Mouse (Mus musculus) liver, postnatal 0 days (tissue): ENCODE results near the gene Edem3. TPM values are rescaled to one million over a fixed set of nuclear protein-coding genes. Genes with fewer than 3 reads are reported as not detected.

ENCODE experiments used
- ATAC-seq: fragments of 200-750 bp; cut with Nextera tagmentation; 2 replicates; pipeline ENCODE4 v1.8.0; 2017; ENCODE audit warnings: mild to moderate bottlenecking, moderate library complexity
- DNase-seq: peaks from one replicate; pipeline ENCODE4 v3.0.0-alpha.2; 2016
- H3K27ac ChIP-seq: fragments of 300-500 bp; sonication (generic); 2 replicates; pipeline ENCODE4 v1.5.1; 2014; ENCODE audit warnings: antibody characterized with exemption, moderate library complexity, mild to moderate bottlenecking, low read depth
- H3K27me3 ChIP-seq: fragments of 300-500 bp; sonication (generic); 2 replicates; pipeline ENCODE4 v1.6.1; 2014; ENCODE audit warnings: low read length, control low read depth, mixed read lengths; ENCODE audit not compliant: insufficient read depth
- H3K36me3 ChIP-seq: fragments of 300-500 bp; sonication (generic); replicated peaks from 2 replicates; pipeline ENCODE4 v1.6.1; 2014; ENCODE audit warnings: mild to moderate bottlenecking, control low read depth, low read length, moderate library complexity, mixed read lengths; ENCODE audit not compliant: insufficient read depth
- H3K4me1 ChIP-seq: fragments of 300-500 bp; sonication (generic); 2 replicates; pipeline ENCODE4 v1.6.1; 2014; ENCODE audit warnings: antibody characterized with exemption, mild to moderate bottlenecking, control low read depth; ENCODE audit not compliant: insufficient read depth
- H3K4me2 ChIP-seq: fragments of 300-500 bp; sonication (generic); 2 replicates; pipeline ENCODE4 v1.6.1; 2014; ENCODE audit warnings: low read depth, mild to moderate bottlenecking, low read length, moderate library complexity, mixed read lengths
- H3K4me3 ChIP-seq: fragments of 300-500 bp; sonication (generic); 2 replicates; pipeline ENCODE4 v1.5.1; 2014; ENCODE audit warnings: low read depth, low read length
- H3K9ac ChIP-seq: fragments of 300-500 bp; sonication (generic); replicated peaks from 2 replicates; pipeline ENCODE4 v1.6.1; 2014; ENCODE audit warnings: mild to moderate bottlenecking, moderate library complexity
- H3K9me3 ChIP-seq: fragments of 300-500 bp; sonication (generic); 2 replicates; pipeline ENCODE4 v1.6.1; 2016; ENCODE audit warnings: mild to moderate bottlenecking, control low read depth, low read length, mixed read lengths
- CTCF ChIP-seq: sonication (generic); IDR thresholded peaks from 2 replicates; pipeline ENCODE4 v1.5.1; 2016; ENCODE audit warnings: antibody characterized with exemption, low read depth
- EP300 ChIP-seq: IDR thresholded peaks from 2 replicates; pipeline ENCODE4 v1.6.1; 2016; ENCODE audit warnings: antibody characterized with exemption, low read depth, mild to moderate bottlenecking
- WGBS: fragments of 180-500 bp; shearing (Covaris S2); extraction: QIAGEN DNeasy Blood & Tissue Kit; methylation state at CpG from one replicate; pipeline ENCODE4 v1.1.7; 2014; ENCODE audit not compliant: insufficient replicate concordance; 5-methylcytosine and 5-hydroxymethylcytosine counted together
- polyA plus RNA-seq: library from polyadenylated mRNA; unstranded; fragments of >200 nt; fragmentation: Nextera tagmentation; extraction: Ambion mirVana; gene quantifications from 2 replicates; pipeline ENCODE4 v1.2.1, GENCODE M21; 2015

Gene Edem3
- polyA plus RNA-seq = 3.7 and 5.2 TPM in 2 replicates

DNA sequence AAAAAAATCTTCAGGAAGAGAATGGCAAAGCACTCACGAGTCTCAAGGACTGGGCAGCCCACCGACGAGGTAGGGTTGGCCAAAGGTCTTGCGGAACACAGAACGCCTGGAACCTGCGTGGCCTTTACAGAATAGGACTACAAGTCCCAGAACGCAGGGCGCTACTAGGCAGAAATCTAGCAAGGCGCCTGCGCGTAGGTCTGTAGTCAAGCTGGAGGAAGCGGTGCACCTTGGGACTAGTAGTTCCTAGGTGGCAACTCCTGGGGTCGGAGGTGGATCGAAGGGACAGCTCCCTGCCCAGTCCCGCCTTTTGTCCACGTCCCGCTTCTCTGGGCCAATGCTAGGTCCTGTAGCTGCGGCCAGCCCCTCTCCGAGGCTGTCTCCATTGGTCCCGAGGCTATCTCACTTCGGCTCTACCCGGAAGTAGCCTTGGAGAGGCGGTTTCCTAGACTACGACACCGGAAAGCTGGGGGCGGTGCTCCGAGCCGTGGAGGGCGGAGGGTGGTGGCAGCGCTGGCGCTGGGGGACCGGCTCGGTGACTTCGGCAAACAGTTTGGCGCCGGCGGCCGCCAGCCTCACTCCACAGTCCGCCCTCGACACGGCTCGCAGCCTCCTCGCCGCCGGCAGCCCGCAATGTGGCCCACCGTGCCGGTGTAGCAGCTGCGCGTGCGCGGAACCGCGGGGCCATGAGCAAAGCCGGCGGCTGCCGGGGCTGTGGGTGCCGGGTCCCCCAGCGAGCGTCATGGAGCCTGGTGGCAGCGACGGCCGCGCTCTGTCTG lies at the start of gene Edem3:
Edem3 (plus strand) TSS at position 491 of the 779 bp plus-strand sequence.
- Histone ChIP-seq H3K36me3 (peaks cover 5% of the 10 kb centered on the region), H3K27ac (peak within 1 kb of the TSS; percentile 87), H3K27me3 (no peaks in the 10 kb centered on the region), H3K4me1 (peaks cover 29% of the 10 kb centered on the region), H3K4me2 (peak within 1 kb of the TSS; percentile 95), H3K9me3 (no peaks in the 10 kb centered on the region), H3K4me3 (peak within 1 kb of the TSS; percentile 86), H3K9ac (peak within 1 kb of the TSS; percentile 90)
- ATAC-seq (peak; percentile 97), DNase-seq (peak; percentile 97)
- TF ChIP-seq CTCF = no peak
- TF ChIP-seq EP300 = no peak
- 2% methylated on average over 52 of the region's 64 CpGs for WGBS

DNA sequence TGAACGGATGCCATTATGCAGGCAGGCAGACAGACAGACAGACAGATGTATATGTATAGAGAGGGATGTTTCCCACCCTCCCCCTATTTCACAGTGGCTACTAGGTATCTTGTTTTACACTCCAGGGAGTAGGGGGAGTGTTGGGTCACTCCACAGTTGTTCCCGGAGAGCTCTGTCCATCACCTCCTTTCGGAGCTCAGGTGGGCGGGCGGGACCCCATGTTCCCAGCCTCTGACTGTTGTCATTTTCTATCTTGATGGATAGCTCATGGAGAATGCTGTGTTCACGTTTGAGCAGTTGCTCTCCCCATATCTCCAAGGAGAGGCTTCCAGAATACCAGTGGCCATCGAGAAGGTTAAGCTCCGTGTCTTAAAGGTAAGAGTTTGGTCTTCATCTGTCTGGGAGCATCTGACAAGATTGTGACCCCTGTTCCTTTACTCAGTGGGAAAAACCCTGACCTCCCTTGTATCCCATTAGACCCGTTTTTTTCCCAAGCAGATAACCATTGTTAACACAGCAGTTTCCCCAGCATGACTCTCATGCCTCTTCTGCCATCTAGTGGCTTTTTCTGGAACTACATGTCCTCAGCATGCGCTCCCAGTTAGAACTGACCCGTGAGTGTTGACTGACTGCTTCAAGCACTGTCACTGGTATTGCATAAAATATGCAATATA lies 49.3 kb upstream of the Edem3 start:
- H3K9me3 ChIP-seq = no peaks in the 10 kb centered on the region
- no peak for TF ChIP-seq EP300
- peak; percentile 98 for TF ChIP-seq CTCF

GRCm38 (mm10) chr1:151706397-151706752 lies 48.8 kb upstream of the Edem3 start:
- H3K4me3 ChIP-seq = no peak overlapping the region
- no peak overlapping the region for H3K27ac ChIP-seq
- H3K4me1 ChIP-seq = peaks cover 13% of the 10 kb centered on the region
- 78% methylated on average over 3 of the region's 3 CpGs for WGBS
- no peak for ATAC-seq
- H3K9ac ChIP-seq = no peak overlapping the region
- DNase-seq = no peak
- TF ChIP-seq CTCF (no peak), EP300 (no peak)
- no peak overlapping the region for H3K4me2 ChIP-seq
- H3K27me3 ChIP-seq = no peaks in the 10 kb centered on the region
- H3K36me3 ChIP-seq = peaks cover 11% of the 10 kb centered on the region; the same call in 1 of the 2 replicates
- no peaks in the 10 kb centered on the region for H3K9me3 ChIP-seq

More for the DNA sequence above, 49.3 kb upstream of the Edem3 start:
- no peak overlapping the region for H3K4me2 ChIP-seq
- peaks cover 8% of the 10 kb centered on the region for H3K4me1 ChIP-seq
- no peak overlapping the region for H3K4me3 ChIP-seq
- H3K27me3 ChIP-seq = no peaks in the 10 kb centered on the region
- 38% methylated on average over 11 of the region's 11 CpGs for WGBS
- ATAC-seq (peak; percentile 64), DNase-seq (peak; percentile 81)
- no peak overlapping the region for H3K27ac ChIP-seq
- H3K9ac ChIP-seq = no peak overlapping the region
- peaks cover 11% of the 10 kb centered on the region; the same call in 1 of the 2 replicates for H3K36me3 ChIP-seq

GRCm38 (mm10) chr1:151708966-151709733 lies 46.0 kb upstream of the Edem3 start:
- no peak for TF ChIP-seq EP300
- no peak for TF ChIP-seq CTCF
- Histone ChIP-seq H3K4me1 (peaks cover 16% of the 10 kb centered on the region), H3K27ac (peak overlapping the region; percentile 30; the same call in 1 of the 2 replicates), H3K4me3 (no peak overlapping the region), H3K9ac (no peak overlapping the region), H3K27me3 (no peaks in the 10 kb centered on the region), H3K36me3 (peaks cover 9% of the 10 kb centered on the region; the same call in 1 of the 2 replicates), H3K9me3 (no peaks in the 10 kb centered on the region), H3K4me2 (no peak overlapping the region)
- WGBS = 32% methylated on average over 13 of the region's 13 CpGs
- DNase-seq (no peak), ATAC-seq (no peak)

DNA sequence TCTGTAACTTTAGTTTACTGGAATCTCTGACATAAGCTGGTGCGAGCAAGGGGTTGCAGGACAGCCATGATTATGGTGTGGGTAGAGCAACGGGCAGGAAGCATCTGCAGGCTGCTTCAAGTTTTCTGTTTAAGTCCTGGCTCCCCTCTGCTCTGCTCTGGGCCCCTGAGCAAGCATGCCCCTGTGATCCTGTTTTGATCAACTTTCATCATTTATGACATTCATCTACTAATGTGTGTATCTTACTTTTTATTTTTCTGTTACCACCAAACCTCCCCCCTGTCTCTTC lies 45.5 kb upstream of the Edem3 start:
- H3K4me2 ChIP-seq = no peak overlapping the region
- no peaks in the 10 kb centered on the region for H3K27me3 ChIP-seq
- DNase-seq (no peak), ATAC-seq (no peak)
- peaks cover 16% of the 10 kb centered on the region for H3K4me1 ChIP-seq
- no peaks in the 10 kb centered on the region for H3K9me3 ChIP-seq
- TF ChIP-seq CTCF (no peak), EP300 (no peak)
- H3K36me3 ChIP-seq = peaks cover 9% of the 10 kb centered on the region; the same call in 1 of the 2 replicates
- 39% methylated on average over 2 of the region's 2 CpGs for WGBS
- no peak overlapping the region for H3K9ac ChIP-seq
- peak overlapping the region; percentile 22; the same call in 1 of the 2 replicates for H3K27ac ChIP-seq
- no peak overlapping the region for H3K4me3 ChIP-seq
